Mouse (Mus musculus) layer of hippocampus, adult 2 months (tissue): Measurements from ENCODE around the gene P2rx5. TPM values are rescaled to one million over a fixed set of nuclear protein-coding genes. Genes with fewer than 3 reads are reported as not detected.

Source experiments
- DNase-seq, 2 experiments: peaks; one replicate each; pipeline ENCODE4 v3.0.0; 2022; ENCODE audit warnings: low spot score in 2 of 2
- H3K27ac ChIP-seq: fragments of 200-600 bp; 2 replicates; pipeline ENCODE4 v1.8.1; 2022
- H3K4me3 ChIP-seq: fragments of 200-600 bp; 2 replicates; pipeline ENCODE4 v1.8.1; 2022; ENCODE audit warnings: mild to moderate bottlenecking
- CTCF ChIP-seq: fragments of 200-600 bp; conservative IDR thresholded peaks from 2 replicates; pipeline ENCODE4 v1.8.1; 2022; ENCODE audit warnings: antibody characterized with exemption, mild to moderate bottlenecking, moderate library complexity
- total RNA-seq, 2 experiments: library from RNA; stranded (reverse); gene quantifications; 2 replicates each; pipeline ENCODE4 v1.2.3; 2021

P2rx5 gene
- total RNA-seq, 2 experiments from 2014 or later: 2.0 to 3.1 TPM

- DNase-seq: no peak
- no peak for TF ChIP-seq CTCF
- H3K4me3 ChIP-seq: no peak overlapping the region
- no peak overlapping the region for H3K27ac ChIP-seq
These were observed 12.0 kb upstream of the P2rx5 start for GRCm38 (mm10) chr11:73148209-73148608.

GRCm38 (mm10) chr11:73155071-73155470 is 5.2 kb upstream of the P2rx5 start:
- no peak for TF ChIP-seq CTCF
- peak overlapping the region; percentile 28; the same call in 1 of the 2 replicates for H3K27ac ChIP-seq
- DNase-seq: peak in 1 of 2 experiments; percentile 60
- no peak overlapping the region for H3K4me3 ChIP-seq

GRCm38 (mm10) chr11:73160811-73161200 is 585 bp downstream of the P2rx5 start:
- peak overlapping the region; percentile 50 for H3K4me3 ChIP-seq
- no peak for TF ChIP-seq CTCF
- DNase-seq: no peak
- no peak overlapping the region for H3K27ac ChIP-seq

GRCm38 (mm10) chr11:73161616-73162015 is 1.4 kb downstream of the P2rx5 start:
- no peak for TF ChIP-seq CTCF
- H3K4me3 ChIP-seq: no peak overlapping the region
- no peak for DNase-seq
- H3K27ac ChIP-seq: no peak overlapping the region

- TF ChIP-seq CTCF: no peak
- no peak overlapping the region for H3K4me3 ChIP-seq
- no peak overlapping the region for H3K27ac ChIP-seq
- DNase-seq: no peak
These were observed 2.1 kb downstream of the P2rx5 start for GRCm38 (mm10) chr11:73162284-73162683.

- no peak overlapping the region for H3K4me3 ChIP-seq
- no peak for DNase-seq
- no peak for TF ChIP-seq CTCF
- H3K27ac ChIP-seq: no peak overlapping the region
These were observed 7.8 kb downstream of the P2rx5 start for GRCm38 (mm10) chr11:73168071-73168470.

GRCm38 (mm10) chr11:73168576-73168975 is 8.4 kb downstream of the P2rx5 start:
- TF ChIP-seq CTCF: no peak
- H3K27ac ChIP-seq: no peak overlapping the region
- H3K4me3 ChIP-seq: no peak overlapping the region
- DNase-seq: no peak

- Histone ChIP-seq H3K27ac (no peak overlapping the region), H3K4me3 (no peak overlapping the region)
- TF ChIP-seq CTCF: peak; percentile 83
- peak; percentile 66 to 69 for DNase-seq
These were observed 9.0 kb downstream of the P2rx5 start for GRCm38 (mm10) chr11:73169231-73169630.

GRCm38 (mm10) chr11:73172186-73172585 is 12.0 kb downstream of the P2rx5 start:
- H3K4me3 ChIP-seq: no peak overlapping the region
- no peak for DNase-seq
- H3K27ac ChIP-seq: no peak overlapping the region
- TF ChIP-seq CTCF: no peak

GRCm38 (mm10) chr11:73175612-73176011 is 15.4 kb downstream of the P2rx5 start:
- TF ChIP-seq CTCF: no peak
- DNase-seq: no peak
- H3K4me3 ChIP-seq: peak overlapping the region; percentile 89

GRCm38 (mm10) chr11:73176186-73176585 is 16.0 kb downstream of the P2rx5 start:
- Histone ChIP-seq H3K27ac (peak overlapping the region; percentile 90), H3K4me3 (peak overlapping the region; percentile 89)
- DNase-seq: no peak
- TF ChIP-seq CTCF: no peak

More at GRCm38 (mm10) chr11:73175612-73176011, 15.4 kb downstream of the P2rx5 start:
- H3K27ac ChIP-seq: no peak overlapping the region

- DNase-seq: peak; percentile 95 to 96
- 0 out of 2 replicates have a peak, but pooled peaks have one; percentile 1 for TF ChIP-seq CTCF
- H3K4me3 ChIP-seq: peak within 1 kb of the TSS; percentile 89
These were observed 16.6 kb downstream of the P2rx5 start, which contains the start of the genes Emc6 and Tax1bp3 for GRCm38 (mm10) chr11:73176608-73177508. Gene Emc6, minus strand, starts transcription at chr11:73177037. Gene Tax1bp3, plus strand, starts transcription at chr11:73177083.

GRCm38 (mm10) chr11:73177509-73177875 is 17.3 kb downstream of the P2rx5 start:
- no peak for DNase-seq
- peak overlapping the region; percentile 89 for H3K4me3 ChIP-seq
- peak overlapping the region; percentile 90 for H3K27ac ChIP-seq
- TF ChIP-seq CTCF: no peak

More at GRCm38 (mm10) chr11:73176608-73177508, 16.6 kb downstream of the P2rx5 start, which contains the start of the genes Emc6 and Tax1bp3:
- peak within 1 kb of the TSS; percentile 90 for H3K27ac ChIP-seq
